Mouse (Mus musculus): ENCODE measurements around the gene Cux1.

Gene Cux1

DNA sequence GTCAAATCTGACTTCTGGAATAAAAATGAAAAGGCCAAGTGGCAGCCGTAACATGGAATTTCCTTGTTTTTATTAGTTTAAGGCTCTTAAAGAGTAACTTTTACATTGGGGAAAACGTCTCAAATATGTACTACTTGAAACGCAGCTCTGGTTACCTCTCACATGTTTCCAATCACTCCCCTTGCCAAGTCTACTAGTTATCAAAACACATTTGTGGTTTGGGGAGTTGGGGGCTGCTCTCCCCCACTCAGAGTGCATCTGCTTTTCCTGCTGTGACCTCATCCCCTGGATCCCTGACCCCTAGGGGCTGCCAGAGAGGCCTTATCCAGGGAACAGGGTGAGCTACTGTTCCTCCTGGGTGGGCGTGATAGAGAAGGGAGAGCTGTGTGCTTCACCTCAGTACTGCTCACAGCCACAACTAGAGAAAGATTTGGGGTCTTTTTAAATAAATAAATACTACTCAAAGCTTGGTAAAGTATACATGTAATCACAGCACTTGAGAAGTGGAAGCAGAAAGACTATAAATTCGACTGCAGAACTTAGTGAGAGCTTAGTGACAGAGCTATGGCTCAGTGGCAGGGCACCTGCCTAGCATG is 64.7 kb downstream of the Cux1 start:
- no peak for DNase-seq

DNA sequence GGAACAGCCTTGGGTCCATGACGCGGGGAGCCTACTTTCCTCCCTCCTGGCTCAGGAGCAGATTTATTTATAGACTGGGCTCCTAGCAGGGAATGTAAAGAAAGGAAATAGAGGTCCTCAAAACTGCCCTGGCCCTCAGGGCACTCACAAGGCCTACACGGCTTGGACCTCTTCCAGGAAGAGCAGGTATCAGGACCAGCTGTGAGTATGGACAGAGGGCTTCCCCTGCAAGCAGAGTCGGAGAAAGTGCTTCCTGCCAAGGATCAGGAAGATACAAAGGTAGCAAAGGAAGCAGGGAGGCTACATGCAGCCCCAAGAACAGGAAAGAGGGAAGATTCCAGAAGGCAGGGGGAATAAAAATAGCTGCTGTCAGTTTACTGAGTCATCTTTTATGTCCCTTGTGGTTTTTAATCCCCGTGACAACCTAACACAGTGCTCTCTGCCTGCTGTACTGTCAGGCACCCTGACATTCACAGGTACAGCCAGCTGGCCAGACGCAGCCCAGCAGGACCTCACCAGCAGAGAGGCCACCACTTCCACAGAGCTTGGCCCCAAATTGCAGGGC is 66.9 kb downstream of the Cux1 start:
- DNase-seq: no peak

DNA sequence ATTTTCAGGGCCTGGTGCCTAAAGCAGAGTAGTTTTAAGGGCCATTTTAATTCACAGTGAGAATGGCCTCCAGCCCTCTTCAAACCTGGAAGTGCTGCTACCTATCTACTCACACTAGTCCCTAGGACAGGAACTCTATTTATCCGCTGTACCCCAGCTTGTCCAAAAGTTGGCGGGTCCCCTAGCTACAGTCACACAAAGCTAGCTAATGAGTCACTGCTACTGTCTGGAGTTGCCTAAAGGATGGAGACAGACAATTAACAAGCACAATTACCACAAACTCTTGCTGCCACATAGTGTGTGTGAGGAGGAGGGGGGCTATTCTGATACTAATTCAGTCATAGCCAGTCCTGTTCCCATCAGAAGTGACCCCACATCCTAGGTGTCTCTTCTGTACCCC is 68.0 kb downstream of the Cux1 start:
- DNase-seq: no peak

DNA sequence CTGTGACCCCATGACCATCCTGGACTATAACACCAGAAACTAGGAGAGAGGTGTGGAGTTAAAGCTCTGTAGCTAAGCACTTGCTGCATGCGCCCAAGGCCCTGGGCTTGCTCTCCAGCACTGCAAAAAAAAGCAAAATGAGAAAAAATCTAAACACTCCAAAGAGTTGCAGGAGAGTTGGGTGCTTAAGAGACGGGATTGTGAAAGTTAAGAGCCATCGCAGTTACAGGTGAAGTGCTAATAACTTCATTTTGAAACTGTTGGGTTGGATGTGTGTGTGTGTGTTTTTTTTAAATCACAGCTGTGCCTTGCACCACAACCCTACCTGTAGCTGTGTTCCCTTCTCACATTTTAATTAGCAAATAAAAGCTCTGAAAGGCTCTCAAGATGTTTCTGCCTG is 68.5 kb downstream of the Cux1 start:
- DNase-seq: no peak

DNA sequence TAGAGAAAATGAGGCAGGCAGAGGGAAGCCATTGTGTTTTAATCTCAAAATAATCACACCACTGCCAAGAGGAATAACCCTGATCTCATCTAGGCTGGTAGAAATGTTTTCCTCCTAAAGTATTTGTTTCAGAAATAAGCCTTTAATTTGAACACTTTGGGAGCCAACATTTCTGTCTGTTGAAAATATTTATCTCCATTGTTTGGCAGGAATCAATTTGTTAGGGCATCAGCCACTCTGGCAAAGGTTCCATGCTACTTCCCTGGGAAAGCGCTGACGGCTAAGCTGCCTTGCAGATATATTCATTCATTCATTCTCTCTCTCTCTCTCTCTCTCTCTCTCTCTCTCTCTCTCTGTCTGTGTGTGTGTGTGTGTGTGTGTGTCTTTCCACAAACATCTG is 70.0 kb downstream of the Cux1 start:
- DNase-seq: no peak

DNA sequence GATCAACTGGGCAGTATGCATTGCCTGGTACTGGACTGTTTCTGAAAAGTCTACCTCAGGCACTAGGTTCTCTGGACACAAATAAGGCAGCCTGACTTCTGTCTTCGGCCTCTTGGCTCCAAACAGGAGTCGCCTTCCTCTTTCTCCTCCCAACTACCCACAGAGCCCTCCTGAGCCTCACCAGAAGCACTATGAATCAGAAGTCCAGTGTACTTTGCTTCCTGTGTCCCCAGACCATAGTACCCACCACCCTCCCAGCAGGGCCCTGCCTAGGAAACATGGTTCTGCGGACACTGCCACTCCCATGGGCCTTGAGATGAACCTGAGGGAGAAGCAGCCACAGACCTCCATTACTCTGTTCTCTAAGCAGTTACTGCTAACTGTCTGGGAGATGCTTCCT is 71.7 kb downstream of the Cux1 start:
- no peak for DNase-seq

DNA sequence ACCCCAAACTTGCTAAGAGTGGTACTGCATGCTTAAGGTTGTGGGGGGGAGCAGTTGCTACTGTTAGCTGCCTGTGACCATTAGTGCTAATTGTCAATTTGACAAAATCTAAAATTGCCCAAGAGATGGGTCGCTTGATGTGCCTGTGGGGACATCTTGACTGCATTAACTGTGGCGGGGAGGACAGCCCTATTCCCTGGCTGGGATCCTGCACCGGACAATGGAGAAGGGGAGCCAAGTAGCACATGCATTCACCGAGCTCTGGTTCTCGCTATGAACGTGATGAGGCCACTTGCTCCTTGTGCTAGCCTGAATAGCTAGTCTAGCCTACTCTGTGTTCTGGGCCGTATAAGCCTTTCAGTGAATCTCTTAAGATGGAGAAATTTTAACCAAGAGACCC is 72.4 kb downstream of the Cux1 start:
- DNase-seq: no peak

DNA sequence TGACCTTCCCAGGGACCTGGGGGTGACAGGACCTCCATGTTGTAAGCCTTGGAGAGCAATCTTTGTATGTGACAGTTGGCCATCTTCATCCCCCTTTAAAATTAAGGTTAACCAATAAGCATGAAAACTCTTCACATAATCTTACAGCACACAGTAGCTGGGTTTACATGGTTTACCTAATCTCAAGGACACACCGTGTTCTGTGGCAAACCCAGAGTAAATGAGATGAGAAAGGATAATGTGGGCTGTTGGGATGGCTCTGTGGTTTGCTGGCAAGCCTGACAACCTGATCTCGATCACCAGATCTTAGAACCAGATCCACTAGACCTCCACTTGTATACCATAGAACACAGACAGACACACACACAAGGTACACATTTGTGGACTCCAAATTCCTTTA is 73.0 kb downstream of the Cux1 start:
- DNase-seq: no peak

DNA sequence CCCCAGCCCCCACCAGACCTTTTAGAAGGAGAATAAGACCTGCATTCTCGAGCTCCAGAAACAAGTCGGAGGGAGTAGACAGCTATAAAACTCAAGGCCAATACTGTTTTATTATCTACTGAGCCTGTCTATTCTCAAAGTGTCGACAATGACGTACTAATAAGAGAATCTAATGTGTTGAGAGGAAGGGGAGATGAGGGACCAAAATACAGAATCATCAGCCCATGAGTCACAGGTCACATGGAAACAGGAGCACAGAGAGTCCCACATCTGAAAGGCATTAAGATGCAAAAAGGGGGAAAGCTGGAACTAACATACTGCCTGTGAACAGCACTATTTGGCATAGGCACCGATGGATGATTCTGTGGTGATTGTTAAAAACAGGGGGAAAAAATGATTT is 77.8 kb downstream of the Cux1 start:
- DNase-seq: no peak

DNA sequence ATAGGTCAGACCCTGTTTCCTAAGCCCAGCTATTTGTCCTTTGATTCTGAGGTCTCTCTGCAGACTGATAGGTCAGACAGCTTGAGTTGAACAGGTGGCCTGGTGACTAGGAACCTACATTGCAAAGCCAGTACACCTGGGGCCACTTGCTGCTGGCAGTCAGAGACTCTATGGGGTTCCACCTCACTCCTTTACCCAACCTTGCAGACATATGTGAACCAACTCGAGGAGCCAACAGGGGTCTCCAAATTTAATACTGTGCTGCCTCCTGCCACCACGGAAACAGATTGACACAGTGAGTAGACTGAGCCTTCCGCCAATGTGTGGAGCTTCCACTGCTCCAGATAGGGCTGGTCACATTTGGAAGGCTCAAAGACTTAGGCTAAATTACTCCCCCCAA is 78.6 kb downstream of the Cux1 start:
- no peak for DNase-seq

DNA sequence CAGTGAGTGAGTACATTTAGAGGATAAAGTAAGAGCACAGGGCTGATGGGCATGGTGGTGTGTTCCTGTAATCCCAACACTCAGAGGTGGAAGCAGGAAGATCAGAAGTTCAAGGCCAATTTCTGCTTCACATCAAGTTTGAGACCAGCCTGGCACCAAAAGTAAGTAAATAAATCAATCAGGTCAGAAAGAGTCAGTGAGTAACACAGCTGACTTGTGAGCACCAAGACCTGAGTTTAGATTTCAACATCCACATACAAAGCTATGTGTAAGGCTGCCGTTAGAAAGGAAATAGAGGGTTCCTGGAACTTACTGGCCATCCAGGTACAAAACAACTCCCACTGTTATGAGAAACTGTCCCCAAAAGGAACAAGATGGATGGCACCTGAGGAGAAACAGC is 79.1 kb downstream of the Cux1 start:
- DNase-seq: no peak

DNA sequence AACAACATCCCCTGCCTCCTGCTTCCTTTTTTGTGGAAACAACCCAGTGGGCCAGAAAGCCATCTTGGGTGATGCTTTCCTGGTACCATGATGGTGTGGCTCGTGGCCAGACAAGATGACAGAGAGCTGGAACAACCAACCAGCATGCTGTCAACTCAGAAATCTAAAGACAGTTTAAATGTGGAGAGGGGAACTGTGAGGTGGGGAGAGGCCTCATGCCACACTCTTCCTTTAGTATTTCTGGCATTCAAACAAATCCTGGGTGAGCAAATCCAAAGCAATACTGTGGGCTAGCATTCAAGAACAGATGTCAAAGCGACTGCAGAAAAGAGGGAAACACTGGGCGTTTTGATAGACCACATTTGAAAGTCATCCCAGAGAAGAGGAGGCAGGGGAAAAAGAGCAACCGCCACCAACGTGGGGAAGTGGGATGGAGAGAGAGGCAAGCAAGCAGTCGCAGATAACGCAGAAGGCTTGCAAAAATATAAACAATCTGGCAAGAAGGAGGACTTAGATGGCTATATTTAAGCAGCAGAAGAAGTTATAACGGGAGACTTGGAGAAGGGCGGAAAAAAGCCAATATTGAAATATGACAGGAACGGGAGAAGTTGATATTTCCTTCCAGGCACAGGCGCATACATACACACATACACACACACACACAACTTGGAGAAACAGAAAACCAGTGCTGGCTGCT is 79.7 kb downstream of the Cux1 start:
- DNase-seq: no peak

DNA sequence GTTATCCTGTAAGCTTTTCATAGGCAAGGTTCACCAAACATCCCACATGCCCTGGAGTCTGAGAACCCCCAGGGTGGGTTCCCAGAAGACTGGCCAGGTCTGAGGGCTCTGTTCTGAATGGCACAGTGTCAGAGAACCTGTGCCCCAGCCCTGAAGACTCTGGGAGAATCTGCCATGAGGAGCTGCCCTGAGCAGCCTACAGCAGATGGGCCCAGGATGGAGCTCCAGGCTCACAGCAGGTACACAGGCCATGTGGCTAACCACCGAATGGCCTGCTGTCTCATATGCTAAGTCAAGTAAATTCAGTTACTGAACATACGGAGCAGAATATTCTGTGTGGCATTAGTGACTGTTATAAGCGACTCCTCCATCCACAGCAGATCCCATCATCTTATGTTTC is 80.9 kb downstream of the Cux1 start:
- DNase-seq: no peak

DNA sequence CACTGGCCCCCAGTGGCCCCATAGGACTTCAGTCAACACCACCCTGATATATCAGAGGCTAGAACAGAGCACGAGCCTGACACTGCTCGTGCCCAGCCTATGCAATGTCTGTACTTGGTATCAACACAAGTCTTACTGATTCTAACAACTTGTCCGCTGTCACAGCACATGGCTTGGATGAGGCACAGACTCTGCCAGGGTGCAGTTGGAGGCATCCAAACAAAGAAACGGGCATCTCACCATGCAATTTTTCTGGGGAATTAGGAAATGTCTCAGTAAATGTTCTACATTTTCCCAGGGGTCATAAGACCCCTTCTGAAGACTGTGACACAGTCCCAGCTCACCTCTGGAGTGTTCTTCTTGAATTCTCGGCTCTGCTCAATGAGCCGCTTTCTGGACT is 81.9 kb downstream of the Cux1 start:
- DNase-seq: no peak

DNA sequence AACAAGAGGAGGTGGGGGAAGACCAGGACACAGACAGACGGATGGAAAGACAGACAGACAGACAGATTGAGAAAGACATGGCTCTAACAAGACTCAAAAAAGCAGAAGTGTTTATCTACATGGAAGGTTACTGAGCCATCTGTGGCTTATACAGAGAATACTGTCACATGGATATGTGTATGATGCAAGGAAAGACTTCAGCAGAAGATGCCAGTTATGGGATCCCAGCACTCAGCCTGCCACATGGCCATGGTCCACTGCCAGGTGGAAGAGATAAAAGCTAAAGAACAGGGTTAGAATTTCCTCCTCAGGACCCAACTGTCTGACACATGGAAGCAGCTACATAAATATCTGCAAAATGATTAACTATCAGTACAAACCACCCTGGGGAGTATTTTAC is 84.9 kb downstream of the Cux1 start:
- no peak for DNase-seq

DNA sequence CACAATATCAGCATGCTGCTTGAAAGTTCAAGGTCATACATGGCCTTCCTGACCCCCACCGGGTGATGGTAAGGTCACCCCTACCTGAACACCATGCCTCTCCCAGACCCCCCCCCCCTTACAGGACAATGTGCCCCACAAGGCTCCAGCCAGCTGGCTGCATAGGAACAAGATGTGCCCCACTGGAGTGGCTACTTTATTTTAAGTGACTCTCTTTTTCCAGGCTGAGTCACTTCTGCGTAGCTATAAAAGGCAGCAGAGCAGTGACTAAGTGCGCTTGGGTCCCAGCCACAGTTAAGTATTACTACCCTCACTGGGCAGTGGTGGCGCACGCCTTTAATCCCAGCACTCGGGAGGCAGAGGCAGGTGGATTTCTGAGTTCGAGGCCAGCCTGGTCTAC is 86.7 kb downstream of the Cux1 start:
- DNase-seq: no peak

DNA sequence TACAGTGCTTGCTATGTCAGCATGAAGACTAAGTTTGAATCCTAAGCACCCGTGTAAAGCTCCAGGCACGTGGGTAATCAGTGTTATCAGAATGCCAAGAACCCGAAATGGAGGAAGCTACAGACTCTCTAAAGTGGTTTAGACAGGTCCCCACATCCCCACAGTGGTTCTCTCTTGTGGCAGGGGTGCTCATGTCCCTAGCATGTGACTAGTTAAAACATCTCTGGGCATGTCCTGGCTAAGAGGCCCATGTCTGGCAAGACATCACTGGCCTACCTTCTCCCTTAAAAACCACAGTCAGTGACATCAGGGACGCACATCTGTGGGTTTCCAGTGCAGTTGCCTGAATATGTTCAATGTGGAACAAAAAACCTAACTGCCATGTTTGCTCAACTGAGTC is 87.5 kb downstream of the Cux1 start:
- no peak for DNase-seq

DNA sequence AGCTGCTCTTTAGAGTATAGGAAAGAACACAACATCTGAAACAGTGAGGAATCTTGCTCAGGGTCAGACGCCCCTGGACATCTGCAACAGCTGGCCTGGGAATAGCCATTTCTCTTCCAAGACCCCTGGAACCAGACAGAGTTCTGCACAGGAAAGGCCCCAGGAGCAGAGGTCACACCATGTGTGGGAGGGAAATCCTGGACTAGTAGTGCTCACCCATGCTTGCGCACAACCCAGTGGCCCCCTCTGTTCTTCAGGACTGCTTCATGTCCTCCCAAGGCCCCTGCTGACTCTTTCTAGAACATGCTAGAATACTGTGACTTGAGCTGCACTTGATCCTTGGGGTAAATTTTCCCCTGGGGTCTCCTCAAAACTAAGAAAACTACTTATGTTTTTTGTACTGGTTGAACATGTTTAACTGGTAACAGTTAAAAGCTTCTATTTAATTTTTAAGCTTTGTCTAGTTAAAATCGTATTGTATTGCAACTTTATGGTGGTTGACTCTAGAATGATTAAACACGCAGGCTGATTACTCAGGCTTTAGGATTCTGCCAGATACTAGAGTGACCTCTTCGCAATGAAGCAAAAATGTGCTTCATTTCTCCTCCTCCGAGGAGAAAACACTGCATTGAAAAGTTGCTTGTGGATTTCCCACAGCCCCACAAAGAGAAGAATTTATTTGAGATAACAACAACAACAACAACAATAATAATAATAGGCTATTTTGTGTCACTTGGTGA is 88.1 kb downstream of the Cux1 start:
- no peak for DNase-seq

DNA sequence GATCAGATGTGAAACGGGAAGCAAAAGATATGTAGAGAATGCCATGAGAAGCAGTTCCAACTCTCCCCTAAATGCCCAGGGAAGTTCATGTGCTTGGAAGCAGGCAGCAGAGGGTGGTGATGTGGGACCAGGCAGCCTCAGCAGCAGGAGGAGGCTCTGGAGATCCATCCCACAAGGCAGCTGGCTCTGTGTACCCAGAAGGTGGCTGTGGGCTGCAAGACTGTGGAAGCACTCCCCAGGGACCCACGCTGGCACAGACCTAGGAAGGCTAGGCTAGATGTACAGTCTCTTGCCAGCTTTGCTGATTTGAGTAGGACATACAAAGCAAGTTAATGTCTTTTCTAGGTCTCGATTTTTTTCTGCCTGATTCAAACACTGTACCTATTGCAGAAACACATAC is 91.0 kb downstream of the Cux1 start:
- peak; percentile 33 for DNase-seq

DNA sequence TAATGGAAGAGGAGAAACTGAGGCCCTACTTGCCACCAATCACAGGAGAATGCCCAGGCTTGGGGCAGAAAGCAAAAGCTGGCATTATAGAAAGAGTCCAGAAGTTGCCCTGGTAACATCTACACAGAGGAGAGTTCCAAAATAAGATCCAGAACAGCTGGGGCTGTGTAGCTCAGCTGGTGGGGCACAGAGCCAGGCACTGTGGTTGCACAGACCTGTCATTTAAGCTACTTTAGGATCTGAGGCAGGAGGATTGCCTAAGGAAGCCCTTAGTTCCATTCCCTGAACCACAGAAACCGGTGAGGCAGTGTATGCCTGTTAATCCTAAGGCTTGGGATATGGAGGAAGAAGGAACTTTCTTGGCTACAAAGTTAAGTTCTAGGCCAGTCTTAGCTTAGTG is 92.1 kb downstream of the Cux1 start:
- no peak for DNase-seq

DNA sequence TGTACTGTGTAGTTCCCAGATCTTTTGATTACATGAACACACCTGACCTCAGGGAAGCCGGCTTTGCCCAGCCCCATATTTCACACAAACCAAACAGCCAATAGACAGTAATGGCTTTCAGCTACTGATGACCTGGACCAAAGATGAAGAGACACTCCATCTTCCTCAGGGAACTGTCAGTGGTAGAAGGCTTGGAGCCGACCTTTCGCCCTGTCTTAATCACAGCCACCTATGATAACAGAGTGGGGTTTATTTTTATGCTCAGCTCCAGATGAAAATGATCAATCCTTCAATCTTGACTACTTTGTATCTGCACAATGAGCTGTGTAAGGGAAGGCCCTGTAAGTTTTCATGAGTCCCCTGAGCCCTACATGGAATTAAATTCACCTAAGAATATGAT is 93.2 kb downstream of the Cux1 start:
- DNase-seq: no peak

DNA sequence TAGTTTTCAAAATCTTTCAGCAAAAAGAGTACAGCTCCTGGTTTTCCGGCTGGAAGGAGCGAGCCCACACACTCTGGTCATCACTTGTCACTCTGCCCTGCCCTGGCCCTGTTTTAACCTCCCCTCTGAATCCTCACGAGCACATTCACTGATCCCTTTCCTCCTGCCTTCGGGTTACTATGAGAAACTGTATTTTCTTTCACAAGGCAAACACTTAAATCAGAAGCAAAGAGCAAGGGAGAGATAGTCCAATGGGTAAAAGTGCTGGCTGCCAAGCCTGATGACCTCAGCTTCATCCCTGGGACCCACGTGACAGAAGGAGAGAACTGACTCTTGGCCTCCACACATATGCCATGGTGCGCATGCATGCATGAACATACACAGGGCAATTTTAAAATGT is 94.0 kb downstream of the Cux1 start:
- no peak for DNase-seq

DNA sequence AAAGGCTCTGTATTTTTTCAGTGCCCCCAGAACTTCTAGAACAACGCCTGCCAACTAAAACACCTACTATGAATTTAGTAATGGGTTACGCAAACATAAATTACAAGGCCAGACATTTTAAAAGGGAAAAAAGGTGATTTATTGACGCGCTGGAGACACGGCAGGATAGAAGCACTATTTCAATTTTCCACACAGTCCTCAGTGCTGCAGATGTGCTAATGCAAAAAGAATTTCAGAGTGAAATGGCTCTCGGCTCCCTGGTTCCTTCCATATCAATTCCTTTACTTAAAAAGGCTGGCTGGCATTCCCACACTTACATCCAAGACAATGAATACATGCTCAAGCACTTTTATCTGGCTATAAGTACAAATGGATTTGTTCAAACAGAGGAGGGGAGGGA is 94.4 kb downstream of the Cux1 start:
- DNase-seq: no peak
